Mouse (Mus musculus) layer of hippocampus, adult 8-10 months (tissue): ENCODE measurements around the gene Stxbp5l. TPM values are rescaled to one million over a fixed set of nuclear protein-coding genes. Genes with fewer than 3 reads are reported as not detected.
A peak's percentile ranks its signal among the peaks of the same experiment; 100 is the strongest.
"Not testable (repeated sequence)": the region's sequence is repeated elsewhere in the genome, so short reads cannot be mapped to it uniquely, and the experiment has no call there.

Source experiments
- DNase-seq, 2 experiments: peaks; one replicate each; pipeline ENCODE4 v3.0.0; 2022; ENCODE audit warnings: low spot score in 2 of 2
- total RNA-seq, 4 experiments: library from RNA; stranded (reverse); gene quantifications; 2 replicates each; pipeline ENCODE4 v1.2.4; 2022

Gene Stxbp5l
- total RNA-seq, 4 experiments from 2014 or later = 114 to 148 (median 127) TPM

- DNase-seq = no peak
These were observed 104.6 kb downstream of the Stxbp5l start for GRCm38 (mm10) chr16:37280206-37280605.

- no peak for DNase-seq
These were observed 111.1 kb downstream of the Stxbp5l start for GRCm38 (mm10) chr16:37273681-37274080.

GRCm38 (mm10) chr16:37261678-37262077 is 123.1 kb downstream of the Stxbp5l start:
- DNase-seq = no peak

- DNase-seq = no peak
These were observed 165.6 kb downstream of the Stxbp5l start for GRCm38 (mm10) chr16:37219151-37219550.

GRCm38 (mm10) chr16:37208783-37209182 is 176.0 kb downstream of the Stxbp5l start:
- DNase-seq = no peak

- no peak for DNase-seq
These were observed 190.6 kb downstream of the Stxbp5l start for GRCm38 (mm10) chr16:37194152-37194551.

GRCm38 (mm10) chr16:37125190-37125589 is 259.6 kb downstream of the Stxbp5l start:
- DNase-seq = not testable (repeated sequence)

GRCm38 (mm10) chr16:37109285-37109684 is 275.5 kb downstream of the Stxbp5l start:
- DNase-seq = peak in 1 of 2 experiments; percentile 41

- no peak for DNase-seq
These were observed 276.0 kb downstream of the Stxbp5l start for GRCm38 (mm10) chr16:37108763-37109162.

- no peak for DNase-seq
These were observed 290.5 kb downstream of the Stxbp5l start for GRCm38 (mm10) chr16:37094169-37094833.

- no peak for DNase-seq
These were observed 295.1 kb downstream of the Stxbp5l start for GRCm38 (mm10) chr16:37089648-37090047.

- DNase-seq = no peak
These were observed 312.4 kb downstream of the Stxbp5l start for GRCm38 (mm10) chr16:37072354-37072753.

Other genes with a start within 250 kb of the Stxbp5l start
- 10 to 100 TPM; 16.7 to 18.6 (median 17.6) TPM for gene Gtf2e1, start 154.8 kb upstream of the Stxbp5l start, total RNA-seq
- gene Rabl3, start 154.9 kb upstream of the Stxbp5l start, total RNA-seq = 1 to 10 TPM; 7.6 to 10.0 (median 8.7) TPM
- under 1 TPM in 1 of 4 experiments, not detected in 3; 0.47 TPM for gene Hgd, start 195.2 kb upstream of the Stxbp5l start, total RNA-seq